9 mouse cellular contexts compared by ENCODE assay signal in the genomic region with DNA sequence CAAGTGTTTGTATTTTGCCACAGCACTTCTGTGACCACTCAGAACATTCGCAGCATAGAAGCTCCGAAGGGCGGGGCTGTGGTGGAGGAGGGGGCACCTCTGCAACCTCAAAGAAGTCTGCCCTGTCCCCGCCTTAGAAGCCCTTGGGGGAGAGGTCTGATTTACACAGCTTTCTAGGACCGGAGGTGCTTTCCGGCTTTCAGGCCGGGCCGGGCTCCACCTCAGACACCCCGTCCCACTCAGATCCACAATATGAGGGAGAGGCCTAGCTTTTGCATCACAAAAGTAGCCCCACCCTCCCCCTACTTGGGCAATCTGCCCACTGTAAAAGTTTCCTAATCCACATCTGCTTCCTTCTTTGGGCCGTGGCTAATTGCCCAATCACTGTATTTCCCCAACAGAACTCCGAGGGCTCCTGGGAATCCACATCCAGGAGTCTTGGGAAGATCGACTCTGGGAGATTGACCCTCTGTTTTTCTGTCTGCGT. TPM values are rescaled to one million over a fixed set of nuclear protein-coding genes. Genes with fewer than 3 reads are reported as not detected.
A peak's percentile ranks its signal among the peaks of the same experiment; 100 is the strongest.
DNase-seq lines count a peak whose midpoint lies in the region; ATAC-seq lines count a peak whose summit lies in the region.
"Had no signal": no experiment of that assay in that cellular context is flagged by ENCODE, and none has a peak within 500 bp of the region (broad histone marks: within the 10 kb centered on the region; RNA-seq: fewer than 3 reads in every experiment).

No protein-coding gene starts in this region.

- peaks cover 8% of the 10 kb centered on the region; the same call in 1 of the 2 replicates for H3K4me1 ChIP-seq in neural tube, embryonic 11.5 days (ENCODE audit: control insufficient read depth, insufficient read depth, low read length)
- peaks cover 9% of the 10 kb centered on the region; the same call in 1 of the 2 replicates for H3K4me1 ChIP-seq in forebrain, embryonic 15.5 days
- peaks cover 13% of the 10 kb centered on the region for H3K4me1 ChIP-seq in limb, embryonic 13.5 days

- DNase-seq in neural tube, embryonic 11.5 days (ENCODE audit: low spot score), result no peak
- DNase-seq in neural tube, embryonic 10.5 days (ENCODE audit: extremely low spot score, low spot score), result no peak
- DNase-seq in natural killer cell, adult 2 months (ENCODE audit: low spot score in 2 of 2), result peak; percentile 25 to 36
- DNase-seq in right cerebral cortex, adult 18-20 months, result no peak
- no peak for DNase-seq in layer of hippocampus, postnatal 25 days (ENCODE audit: extremely low spot score in 1 of 2, low spot score in 1 of 2)

- H3K4me3 ChIP-seq in neural tube, embryonic 11.5 days (ENCODE audit: low read depth, low read length), result no peak overlapping the region
- no peak overlapping the region for H3K4me3 ChIP-seq in forebrain, embryonic 15.5 days
- peak overlapping the region; percentile 11 for H3K4me3 ChIP-seq in limb, embryonic 13.5 days

- no peaks in the 10 kb centered on the region for H3K36me3 ChIP-seq in neural tube, embryonic 11.5 days (ENCODE audit: control insufficient read depth, insufficient read depth, low read length)
- no peaks in the 10 kb centered on the region for H3K36me3 ChIP-seq in forebrain, embryonic 15.5 days
- no peaks in the 10 kb centered on the region for H3K36me3 ChIP-seq in limb, embryonic 13.5 days

- no peaks in the 10 kb centered on the region for H3K9me3 ChIP-seq in neural tube, embryonic 11.5 days (ENCODE audit: control insufficient read depth, low read length)
- no peaks in the 10 kb centered on the region for H3K9me3 ChIP-seq in forebrain, embryonic 15.5 days
- H3K9me3 ChIP-seq in limb, embryonic 13.5 days, result no peaks in the 10 kb centered on the region

- ATAC-seq in neural tube, embryonic 11.5 days (ENCODE audit: insufficient read depth, low FRiP score, low TSS enrichment), result peak; percentile 38; the same call in 1 of the 2 replicates
- ATAC-seq in forebrain, embryonic 15.5 days (replicated peaks), result no peak
- ATAC-seq in hematopoietic stem cell, adult 5-6 weeks (replicated peaks in 1 of 2; ENCODE audit: insufficient read depth in 1 of 2, low FRiP score in 2 of 2, low TSS enrichment in 1 of 2, low read depth in 1 of 2, poor library complexity in 2 of 2, severe bottlenecking in 2 of 2), result peak; percentile 60 to 66
- peak; percentile 64 for ATAC-seq in limb, embryonic 13.5 days (ENCODE audit: low FRiP score, low read depth)

- peaks cover 8% of the 10 kb centered on the region; the same call in 1 of the 2 replicates for H3K27me3 ChIP-seq in neural tube, embryonic 11.5 days (ENCODE audit: control insufficient read depth, insufficient read depth, low read length)
- H3K27me3 ChIP-seq in forebrain, embryonic 15.5 days, result peaks cover 10% of the 10 kb centered on the region; the same call in 1 of the 2 replicates
- H3K27me3 ChIP-seq in limb, embryonic 13.5 days, result peaks cover 21% of the 10 kb centered on the region

- H3K9ac ChIP-seq in neural tube, embryonic 11.5 days (ENCODE audit: low read length), result no peak overlapping the region
- no peak overlapping the region for H3K9ac ChIP-seq in forebrain, embryonic 15.5 days (replicated peaks)
- peak overlapping the region; percentile 35; the same call in 1 of the 2 replicates for H3K9ac ChIP-seq in limb, embryonic 13.5 days

- H3K27ac ChIP-seq in neural tube, embryonic 11.5 days (ENCODE audit: low read depth, low read length), result no peak overlapping the region
- H3K27ac ChIP-seq in forebrain, embryonic 15.5 days (replicated peaks), result no peak overlapping the region
- H3K27ac ChIP-seq in limb, embryonic 13.5 days, result peak overlapping the region; percentile 52; the same call in 1 of the 2 replicates

- peak overlapping the region; percentile 19; the same call in 1 of the 2 replicates for H3K4me2 ChIP-seq in neural tube, embryonic 11.5 days (ENCODE audit: low read depth)
- peak overlapping the region; percentile 12; the same call in 1 of the 2 replicates for H3K4me2 ChIP-seq in forebrain, embryonic 15.5 days (replicated peaks)
- peak overlapping the region; percentile 54 for H3K4me2 ChIP-seq in limb, embryonic 13.5 days (replicated peaks)

- whole genome bisulfite sequencing in neural tube, embryonic 11.5 days, result 1% methylated on average over 13 of the region's 13 CpGs
- 4% methylated on average over 13 of the region's 13 CpGs for WGBS in forebrain, embryonic 15.5 days
- WGBS in limb, embryonic 13.5 days, result 2% methylated on average over 13 of the region's 13 CpGs

RNA-seq across cellular contexts. Expression of a gene that starts 4.3 kb away (rescaled TPM):
- not detected in 2 replicates for polyA plus RNA-seq in neural tube, embryonic 11.5 days (2014; fragmentation: Nextera tagmentation; extraction: Ambion mirVana)
- polyA plus RNA-seq in forebrain, embryonic 15.5 days (2015; fragmentation: Nextera tagmentation; extraction: Ambion mirVana), result 3.7 and 4.5 TPM in 2 replicates
- total RNA-seq in hematopoietic stem cell, adult 5-6 weeks (2017), result not detected in 2 replicates
- 0.27 TPM in 2 replicates for polyA plus RNA-seq in limb, embryonic 13.5 days (2015; fragmentation: Nextera tagmentation; extraction: Ambion mirVana)
- 1 to 10 TPM; 3.0 to 4.2 TPM for total RNA-seq in layer of hippocampus, postnatal 25 days (2021)
- polyA plus RNA-seq: spleen, adult 2 months had no signal

RNA-seq across cellular contexts. Expression of a gene that starts 15.5 kb away (rescaled TPM):
- polyA plus RNA-seq in neural tube, embryonic 11.5 days (2014; fragmentation: Nextera tagmentation; extraction: Ambion mirVana), result 94.7 and 113 TPM in 2 replicates
- polyA plus RNA-seq in forebrain, embryonic 15.5 days (2015; fragmentation: Nextera tagmentation; extraction: Ambion mirVana), result 85.1 and 88.7 TPM in 2 replicates
- 21.5 and 25.4 TPM in 2 replicates for total RNA-seq in hematopoietic stem cell, adult 5-6 weeks (2017)
- 112 and 113 TPM in 2 replicates for polyA plus RNA-seq in limb, embryonic 13.5 days (2015; fragmentation: Nextera tagmentation; extraction: Ambion mirVana)
- total RNA-seq in layer of hippocampus, postnatal 25 days (2021), result 10 to 100 TPM; 40.0 to 48.0 TPM

RNA-seq across cellular contexts. Expression of a gene that starts 37.7 kb away (rescaled TPM):
- polyA plus RNA-seq in neural tube, embryonic 11.5 days (2014; fragmentation: Nextera tagmentation; extraction: Ambion mirVana), result 34.7 and 37.8 TPM in 2 replicates
- polyA plus RNA-seq in forebrain, embryonic 15.5 days (2015; fragmentation: Nextera tagmentation; extraction: Ambion mirVana), result 35.7 and 35.9 TPM in 2 replicates
- total RNA-seq in hematopoietic stem cell, adult 5-6 weeks (2017), result 53.2 and 68.7 TPM in 2 replicates
- 39.3 and 40.7 TPM in 2 replicates for polyA plus RNA-seq in limb, embryonic 13.5 days (2015; fragmentation: Nextera tagmentation; extraction: Ambion mirVana)
- 10 to 100 TPM; 20.6 to 23.4 TPM for total RNA-seq in layer of hippocampus, postnatal 25 days (2021)

RNA-seq across cellular contexts. Expression of a gene that starts 46.2 kb away (rescaled TPM):
- 0.39 and 0.41 TPM in 2 replicates for polyA plus RNA-seq in neural tube, embryonic 11.5 days (2014; fragmentation: Nextera tagmentation; extraction: Ambion mirVana)
- 0.22 and 0.23 TPM in 2 replicates for polyA plus RNA-seq in forebrain, embryonic 15.5 days (2015; fragmentation: Nextera tagmentation; extraction: Ambion mirVana)
- total RNA-seq in hematopoietic stem cell, adult 5-6 weeks (2017), result 0.45 and 2.9 TPM in 2 replicates
- 1.8 and 2.2 TPM in 2 replicates for polyA plus RNA-seq in limb, embryonic 13.5 days (2015; fragmentation: Nextera tagmentation; extraction: Ambion mirVana)
- total RNA-seq in layer of hippocampus, postnatal 25 days (2021), result 10 to 100 TPM; 11.2 to 12.4 TPM

RNA-seq across cellular contexts. Expression of a gene that starts 53.5 kb away (rescaled TPM):
- polyA plus RNA-seq in neural tube, embryonic 11.5 days (2014; fragmentation: Nextera tagmentation; extraction: Ambion mirVana), result 2.6 and 3.1 TPM in 2 replicates
- polyA plus RNA-seq in forebrain, embryonic 15.5 days (2015; fragmentation: Nextera tagmentation; extraction: Ambion mirVana), result 1.6 and 2.2 TPM in 2 replicates
- total RNA-seq in hematopoietic stem cell, adult 5-6 weeks (2017), result 21.8 and 25.5 TPM in 2 replicates
- 16.2 and 17.7 TPM in 2 replicates for polyA plus RNA-seq in limb, embryonic 13.5 days (2015; fragmentation: Nextera tagmentation; extraction: Ambion mirVana)
- 10 to 100 TPM; 18.7 to 18.9 TPM for total RNA-seq in layer of hippocampus, postnatal 25 days (2021)

Comparison
In these comparisons a context has a peak if more than half of its experiments do, and no peak if none do; other contexts are left out.
1. DNase-seq: peak in natural killer cell, adult 2 months (2 of 2); none in neural tube, embryonic 11.5 days (single experiment), neural tube, embryonic 10.5 days (single experiment), right cerebral cortex, adult 18-20 months (single experiment) and layer of hippocampus, postnatal 25 days (0 of 2).
2. Peak in every context shown above with its lines, with median percentiles within 50 percentile points of each other: H3K4me2 ChIP-seq.